Mouse (Mus musculus): ENCODE results near the gene Cog5.
A peak's percentile ranks its signal among the peaks of the same experiment; 100 is the strongest.
"Not testable (repeated sequence)": the region's sequence is repeated elsewhere in the genome, so short reads cannot be mapped to it uniquely, and the experiment has no call there.

The Cog5 gene

DNA sequence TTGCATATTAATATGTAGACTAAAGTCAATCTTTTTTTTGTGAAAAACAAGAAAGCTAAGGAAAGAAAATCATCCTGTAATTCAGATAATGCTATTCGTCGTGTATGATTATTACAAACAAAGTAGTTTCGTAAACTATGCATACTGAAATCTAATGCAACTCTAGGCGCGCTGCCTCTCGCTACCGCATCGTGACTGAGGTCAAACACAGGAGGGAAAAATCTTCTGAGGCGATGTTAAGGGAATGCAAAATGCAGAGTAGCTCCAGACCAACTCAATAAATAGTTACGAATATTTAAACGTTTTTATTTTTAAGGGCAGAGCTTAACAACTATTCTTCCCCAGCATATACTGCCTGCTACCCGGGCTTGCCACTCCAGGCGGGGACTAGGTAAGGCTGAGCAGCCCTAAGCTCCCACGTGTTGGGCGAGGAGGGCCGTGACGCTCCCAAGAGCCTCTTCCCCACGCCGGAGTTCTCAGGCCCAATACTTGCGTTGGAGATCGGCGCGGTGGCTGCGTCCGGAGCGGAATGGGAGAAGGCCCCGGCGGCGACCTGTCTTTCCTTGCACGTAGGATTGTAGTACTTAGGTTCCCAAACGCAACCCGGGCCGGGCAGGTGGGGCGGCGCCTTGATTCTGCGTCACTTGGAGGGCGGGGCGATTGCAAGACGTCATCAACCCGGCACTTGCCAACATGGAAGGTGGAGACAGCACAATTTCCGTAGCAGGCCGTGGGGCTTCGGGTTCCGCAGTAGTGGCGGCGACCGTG lies at the start of gene Cog5, which contains the start of gene Dus4l:
Gene Cog5 (plus strand): TSS at position 673 of the 768 bp plus-strand sequence.
Gene Dus4l (minus strand): TSS at position 630 of the 768 bp plus-strand sequence.
- DNase-seq: peak; percentile 97

DNA sequence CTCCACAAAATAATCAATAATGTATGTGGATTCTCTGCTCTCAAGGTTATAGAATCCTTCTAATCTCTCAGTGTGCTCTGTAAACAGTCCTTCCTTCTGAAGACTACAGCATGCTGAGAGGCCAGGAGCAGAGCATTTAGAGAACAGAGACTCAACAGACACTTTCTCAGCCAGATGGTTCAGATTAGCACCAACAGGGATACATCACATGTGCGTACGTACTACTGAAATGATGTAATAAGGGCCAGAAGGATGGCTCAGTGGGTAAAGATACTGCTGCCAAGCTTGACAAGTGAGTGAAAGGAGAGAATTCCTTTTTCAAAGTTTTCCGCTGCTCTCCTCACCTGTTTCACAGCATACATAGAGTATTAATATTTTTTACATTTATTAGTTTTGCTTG lies 49.8 kb upstream of the Cog5 start:
- DNase-seq: no peak

DNA sequence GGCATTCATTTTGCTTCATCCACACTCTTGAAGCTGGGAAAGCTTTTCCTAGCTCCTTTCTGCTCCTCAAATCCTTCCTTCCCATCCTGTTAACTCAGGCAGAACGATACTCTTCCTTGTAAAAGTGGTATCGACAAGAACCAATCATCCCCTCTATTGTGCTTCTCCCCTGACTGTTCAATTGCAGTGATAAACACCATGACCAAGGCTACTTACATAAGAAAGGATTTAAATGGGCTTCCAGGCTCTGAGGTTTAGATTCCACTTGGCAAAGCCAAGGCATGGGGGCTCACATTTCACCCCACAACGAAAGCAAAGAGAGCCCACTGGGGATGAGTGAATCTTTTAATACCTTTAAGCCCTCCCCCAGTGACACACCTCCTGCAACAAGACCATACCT lies 46.5 kb upstream of the Cog5 start:
- no peak for DNase-seq

DNA sequence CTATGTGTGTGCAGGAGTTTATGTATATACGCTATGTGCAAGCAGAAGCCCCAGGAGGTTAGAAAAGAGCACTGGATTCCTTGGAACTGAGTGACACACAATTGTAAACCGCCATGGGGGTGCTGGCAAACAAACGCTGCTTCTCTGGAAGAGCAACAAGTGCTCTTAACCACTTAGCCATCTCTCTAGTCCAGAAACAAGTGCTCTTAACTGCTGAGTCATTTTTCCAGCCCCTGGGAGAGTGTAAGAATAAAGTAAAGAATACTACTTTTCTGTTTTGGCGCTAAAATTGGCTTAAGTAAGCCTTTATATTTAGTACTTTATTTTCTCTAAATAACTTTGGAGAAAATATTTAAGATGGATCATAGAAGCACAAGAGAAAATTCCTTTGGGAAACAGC lies 41.3 kb upstream of the Cog5 start:
- no peak for DNase-seq

DNA sequence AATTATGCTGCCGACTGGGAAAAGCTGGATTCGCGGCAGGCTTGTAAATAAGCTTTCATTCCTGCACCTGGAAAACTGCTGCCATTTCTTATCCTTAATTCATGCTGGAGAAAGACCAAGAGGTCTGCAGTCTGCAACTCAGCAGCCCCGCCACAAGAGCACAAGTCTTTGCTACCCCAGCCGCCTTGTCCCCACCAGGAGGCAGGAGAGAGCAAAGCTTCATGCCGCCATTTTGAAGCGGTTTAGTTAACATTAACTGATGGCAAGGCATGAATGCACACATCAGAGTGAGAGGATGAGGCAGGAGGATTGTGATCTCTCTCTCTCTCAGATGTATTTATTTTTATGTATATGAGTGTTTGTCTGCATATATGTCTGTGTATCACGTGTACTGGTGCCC lies 34.6 kb upstream of the Cog5 start:
- no peak for DNase-seq

DNA sequence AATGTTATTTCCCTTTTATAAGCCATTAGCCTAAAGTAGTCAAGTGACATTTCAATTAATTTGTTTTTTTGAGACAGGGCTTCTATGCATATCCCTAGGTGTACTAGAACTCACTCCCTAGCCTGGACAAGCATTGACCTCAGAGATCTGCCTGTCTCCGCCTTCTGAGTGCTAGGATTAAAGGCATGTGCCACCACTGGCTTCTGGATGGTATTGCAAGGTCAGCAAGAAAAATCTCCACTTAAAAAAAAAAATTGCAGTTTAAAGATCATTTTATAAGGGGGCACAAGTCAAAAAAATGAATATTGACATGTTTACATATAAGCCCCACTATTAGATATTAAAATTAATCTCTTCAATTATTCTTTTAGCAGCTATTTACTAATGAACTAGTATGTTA lies 29.7 kb upstream of the Cog5 start:
- DNase-seq: no peak

DNA sequence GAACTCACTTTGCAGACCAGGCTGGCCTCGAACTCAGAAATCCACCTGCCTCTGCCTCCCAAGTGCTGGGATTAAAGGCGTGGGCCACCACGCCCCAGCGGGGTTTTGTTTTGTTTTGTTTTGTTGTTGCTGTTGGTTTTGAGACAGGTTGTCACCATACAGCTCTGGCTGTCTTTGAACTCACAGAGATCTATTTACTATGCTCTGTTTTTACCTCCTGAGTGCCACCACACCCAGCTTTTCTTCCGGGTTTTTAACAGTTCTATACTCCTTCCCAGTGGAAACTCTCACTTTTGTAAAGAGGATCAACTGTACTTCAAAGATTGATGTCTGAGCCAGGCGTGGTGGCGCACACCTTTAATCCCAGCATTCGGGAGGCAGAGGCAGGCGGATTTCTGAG lies 26.3 kb upstream of the Cog5 start:
- not testable (repeated sequence) for DNase-seq

DNA sequence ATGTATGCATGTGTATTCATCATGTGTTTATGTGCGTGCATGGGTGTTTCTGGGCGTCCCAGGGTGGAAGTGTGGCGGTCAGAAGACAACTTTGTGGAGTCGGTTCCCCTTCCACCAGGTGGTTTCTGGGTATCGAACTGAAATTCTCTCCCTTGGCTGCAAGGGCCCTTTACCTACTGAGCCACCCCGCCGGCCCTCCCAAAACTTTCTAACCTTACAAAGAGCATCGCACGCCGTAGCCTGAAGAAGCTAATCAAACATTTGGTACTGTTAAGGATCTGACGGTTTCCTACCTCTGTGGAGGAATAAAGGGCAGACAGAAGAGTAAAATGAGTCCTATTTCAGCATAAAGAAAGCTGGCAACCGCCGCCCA lies 20.7 kb upstream of the Cog5 start:
- DNase-seq: no peak

DNA sequence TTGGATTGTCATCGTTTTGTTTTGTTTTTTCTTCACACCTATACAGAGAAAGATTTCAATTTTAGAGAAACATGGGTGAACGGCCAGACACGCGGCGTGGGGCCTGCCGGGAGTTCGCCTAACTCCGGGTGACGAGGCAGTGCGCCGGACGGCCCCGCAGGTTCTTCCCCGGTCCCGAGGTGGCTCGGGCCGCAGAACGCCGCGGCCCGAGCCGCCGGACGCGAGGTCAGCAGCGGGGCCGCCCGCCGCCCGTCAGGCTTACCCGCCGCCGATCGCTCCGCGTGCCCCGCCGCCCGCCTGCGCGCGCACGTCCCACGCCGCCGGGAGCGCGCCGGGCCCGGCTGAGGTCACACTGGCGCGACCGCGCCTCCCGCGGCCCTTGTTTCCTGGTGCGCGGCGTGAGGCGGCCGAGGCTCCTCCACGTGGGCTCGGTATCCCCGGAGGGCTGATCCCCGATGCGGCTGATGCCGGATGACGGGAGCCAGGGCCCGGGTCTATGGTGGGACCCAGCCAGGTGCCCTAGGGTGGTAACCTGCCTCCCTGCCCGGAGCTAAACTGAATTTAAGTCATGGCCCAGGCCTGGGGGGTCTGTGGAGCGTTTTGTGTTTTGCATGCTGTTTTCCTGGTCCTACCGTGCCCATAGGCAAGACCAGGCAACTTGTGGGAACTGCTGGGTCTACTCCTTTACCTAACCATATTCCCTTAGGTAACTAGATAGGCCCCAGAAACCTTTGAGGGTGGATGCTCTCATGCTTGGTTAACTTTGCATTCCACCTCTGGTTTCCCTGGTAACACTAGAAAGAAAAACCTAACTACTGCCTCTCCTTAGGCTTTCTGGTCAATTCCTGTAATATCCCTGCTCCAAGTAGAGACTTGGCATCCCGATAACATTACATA lies 20.1 kb upstream of the Cog5 start, which contains the start of gene Bcap29:
Gene Bcap29 (minus strand): TSS at position 316 of the 897 bp plus-strand sequence.
- DNase-seq: peak; percentile 67

DNA sequence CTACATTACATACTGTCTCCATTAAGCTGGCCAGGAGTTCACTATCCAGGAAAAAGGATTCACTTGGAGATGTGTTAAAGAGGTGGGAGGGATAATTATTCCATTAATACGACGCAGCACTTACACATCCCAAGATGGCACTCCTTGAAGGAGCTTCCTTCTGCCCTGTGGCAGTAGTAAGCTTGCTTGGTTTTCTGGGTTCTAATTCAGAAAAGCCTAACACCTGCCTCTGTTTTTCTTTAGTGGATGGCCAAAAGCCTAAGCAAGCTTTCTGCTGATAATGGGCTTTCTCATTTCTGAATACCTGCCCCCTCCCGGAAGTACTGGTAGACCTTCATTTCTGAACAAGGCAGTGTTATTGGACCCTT lies 19.4 kb upstream of the Cog5 start:
- DNase-seq: no peak

DNA sequence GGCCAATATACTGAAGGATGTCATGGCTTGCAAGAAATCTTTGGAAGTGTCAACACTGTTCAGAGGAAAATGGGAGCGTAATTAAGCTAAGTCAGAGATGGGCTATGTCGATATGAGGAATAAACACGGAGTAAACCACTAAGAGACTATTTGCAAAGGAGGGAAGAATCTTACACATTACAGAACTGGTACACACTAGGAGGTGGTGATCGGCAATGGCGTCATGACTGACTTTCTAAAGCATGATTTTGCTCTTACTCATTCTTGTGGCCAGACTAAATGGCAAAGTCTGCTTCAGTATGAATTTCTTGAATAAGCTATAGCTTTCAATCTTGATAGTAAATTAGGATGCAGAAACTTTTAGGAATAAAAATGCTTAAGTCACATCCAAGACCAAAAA lies 1.1 kb upstream of the Cog5 start:
- no peak for DNase-seq

DNA sequence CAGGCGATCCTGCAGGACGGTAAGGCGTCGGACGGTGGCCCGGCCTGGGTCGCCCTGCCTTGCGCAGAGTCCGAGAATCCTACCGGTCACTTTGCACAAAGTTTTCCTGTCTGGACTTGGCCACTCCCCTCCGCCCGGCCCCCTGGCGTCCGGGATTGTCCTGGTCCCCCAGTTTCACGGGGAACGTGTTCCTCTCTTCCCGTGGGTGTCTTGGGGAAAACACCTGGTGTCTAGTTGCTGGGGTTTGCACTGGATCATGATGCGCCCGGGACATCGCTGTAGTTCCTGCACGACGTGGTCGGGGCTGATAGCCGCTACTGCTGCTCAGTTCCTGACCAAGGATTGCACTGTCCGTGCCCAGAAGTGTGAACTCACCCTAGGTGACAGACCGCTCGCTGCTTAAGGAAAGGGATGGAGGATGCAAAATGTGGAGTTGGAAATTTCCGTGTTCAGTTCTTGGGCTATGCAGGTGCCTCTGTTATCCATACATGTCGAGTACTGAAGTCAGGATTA lies 352 bp downstream of the Cog5 start:
- no peak for DNase-seq

DNA sequence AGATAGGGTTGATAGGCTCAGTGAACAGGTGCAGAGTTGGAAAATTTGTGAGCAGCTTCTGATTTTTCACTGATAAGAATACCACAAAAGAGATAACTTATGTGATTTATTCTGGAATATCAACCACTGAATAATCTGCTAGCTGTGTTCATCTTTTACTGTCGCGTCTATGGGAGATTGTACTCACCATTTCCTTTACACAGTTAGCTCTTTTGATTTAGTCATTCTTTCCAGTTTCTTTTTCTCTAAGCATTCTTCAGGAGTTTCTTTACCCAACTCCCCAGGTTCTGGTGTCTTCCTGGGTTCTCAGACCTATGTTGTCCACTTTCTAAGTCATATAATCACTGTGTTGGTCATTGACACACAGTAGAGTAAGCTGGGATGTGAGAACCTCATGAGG lies 2.2 kb downstream of the Cog5 start:
- no peak for DNase-seq

DNA sequence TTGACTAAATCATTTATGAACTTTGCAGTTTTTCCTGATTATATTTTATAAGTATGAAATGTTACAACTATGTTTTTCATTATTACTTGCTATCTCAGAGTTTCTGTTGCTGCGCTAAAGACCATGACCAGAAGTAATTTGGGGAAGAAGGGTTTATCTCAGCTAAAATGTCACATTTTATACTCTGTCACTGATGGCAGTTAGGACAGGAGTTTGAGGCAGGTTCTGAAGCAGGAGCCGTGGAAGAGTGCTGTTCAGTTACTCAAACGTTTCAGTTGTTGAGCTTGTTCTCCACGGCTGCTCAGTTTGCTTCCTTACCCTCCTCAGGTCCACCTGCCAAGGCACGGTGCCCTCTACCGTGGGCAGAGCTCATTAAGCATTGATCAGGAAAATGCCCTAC lies 11.3 kb downstream of the Cog5 start:
- no peak for DNase-seq

DNA sequence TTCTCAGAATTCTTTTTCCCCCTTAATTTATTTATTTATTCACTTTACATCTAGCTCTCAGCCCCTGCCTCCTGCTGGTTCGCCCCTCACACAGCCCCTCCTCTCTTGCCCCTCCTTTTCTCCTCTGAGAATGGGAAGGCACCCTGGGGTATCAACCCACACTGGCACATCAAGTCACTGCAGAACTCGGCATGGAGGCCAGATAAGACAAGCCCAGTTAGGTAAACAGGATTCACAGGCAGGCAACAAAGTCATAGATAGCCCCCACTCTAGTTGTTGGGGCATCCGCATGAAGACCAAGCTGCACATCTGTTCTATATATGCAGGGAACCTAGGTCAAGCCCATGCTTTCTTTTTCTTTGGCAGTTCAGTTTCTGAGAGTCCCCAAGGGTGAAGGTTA lies 12.5 kb downstream of the Cog5 start:
- DNase-seq: no peak

DNA sequence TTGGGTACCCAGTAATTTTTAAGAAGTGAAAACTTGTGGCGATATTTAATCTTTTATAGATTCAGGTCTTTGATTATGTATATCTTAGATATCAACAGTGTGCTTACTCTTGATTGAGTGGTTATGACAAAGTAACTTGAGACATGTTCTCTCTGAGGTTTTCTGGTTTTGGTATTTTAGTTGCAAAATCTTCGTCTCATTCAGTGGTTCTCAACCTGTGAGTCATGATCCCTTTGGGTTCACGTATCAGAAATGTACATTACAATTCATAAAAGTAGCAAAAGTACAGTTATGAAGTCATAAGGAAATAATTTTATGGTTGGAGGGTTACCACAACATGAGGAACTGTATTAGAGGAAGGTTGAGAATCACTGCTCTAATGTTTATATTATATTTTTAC lies 32.0 kb downstream of the Cog5 start:
- DNase-seq: no peak

DNA sequence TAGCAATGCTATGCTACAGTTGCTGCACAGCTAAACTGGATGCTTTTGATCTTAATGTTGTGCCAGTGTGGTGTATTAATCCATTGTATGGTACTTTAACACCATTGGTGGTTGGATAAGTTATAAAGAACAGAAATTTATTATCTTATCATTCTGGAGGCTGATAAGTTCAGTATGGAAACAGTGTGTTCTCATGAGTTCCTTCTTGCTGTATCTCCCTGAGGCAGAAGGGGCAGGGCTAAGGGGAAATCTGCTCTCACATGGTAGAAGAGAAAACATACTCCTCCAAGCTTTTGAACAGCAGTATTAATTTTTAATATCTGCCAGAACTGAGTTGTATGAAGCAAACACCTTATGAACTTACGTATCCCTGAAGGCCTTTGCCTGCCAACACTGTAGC lies 38.6 kb downstream of the Cog5 start:
- no peak for DNase-seq

DNA sequence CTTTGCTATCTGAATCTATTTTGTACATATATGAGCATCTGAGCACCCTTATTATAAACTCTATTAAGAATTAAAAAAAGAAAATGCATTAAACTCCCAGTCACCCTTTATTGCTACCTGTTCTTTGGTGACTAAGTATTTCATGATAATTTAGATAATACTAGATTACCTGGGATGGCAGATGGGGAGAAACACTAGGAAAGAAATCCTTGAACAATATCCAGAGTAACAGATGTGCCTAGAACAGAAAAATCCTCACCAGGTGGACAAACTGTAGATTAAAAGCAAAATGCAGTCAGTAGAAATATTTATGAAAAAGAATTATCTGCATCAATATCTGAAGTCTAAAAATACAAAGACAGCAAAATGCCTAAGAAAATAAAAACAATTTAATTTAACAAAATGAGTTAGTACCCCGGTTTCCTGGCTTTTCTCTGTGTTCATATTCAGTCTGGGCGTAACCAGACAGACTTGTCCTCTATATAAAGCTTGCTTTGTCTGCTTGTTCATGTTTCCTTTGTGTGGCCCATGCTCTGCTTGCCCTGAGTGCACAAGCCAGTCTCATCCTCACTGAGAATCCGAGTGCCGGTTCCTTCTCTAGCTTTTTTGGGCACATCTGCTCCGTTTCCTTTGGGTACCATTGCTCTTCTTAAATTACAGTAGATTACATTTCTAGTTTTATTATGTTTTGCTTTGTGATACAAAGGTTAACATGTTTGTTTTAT lies 46.1 kb downstream of the Cog5 start:
- DNase-seq: no peak

DNA sequence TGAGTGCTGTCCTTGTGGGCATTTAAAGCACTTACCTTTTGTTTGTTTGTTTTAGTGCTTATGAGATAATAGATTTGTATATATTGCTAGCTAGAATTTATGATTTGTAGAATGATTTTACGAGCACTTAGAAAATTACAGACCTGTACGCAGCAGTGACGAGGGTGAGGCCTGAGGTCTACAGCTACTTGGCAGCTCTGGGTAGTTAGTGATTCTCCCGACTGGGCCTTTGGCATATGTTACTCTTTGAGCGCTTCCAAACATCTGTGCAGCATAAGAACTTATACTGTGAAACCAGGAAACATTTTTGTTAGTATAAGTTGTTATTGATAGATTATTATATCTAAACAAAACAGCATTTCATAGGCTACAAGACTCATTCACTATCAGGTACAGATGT lies 46.7 kb downstream of the Cog5 start:
- no peak for DNase-seq

DNA sequence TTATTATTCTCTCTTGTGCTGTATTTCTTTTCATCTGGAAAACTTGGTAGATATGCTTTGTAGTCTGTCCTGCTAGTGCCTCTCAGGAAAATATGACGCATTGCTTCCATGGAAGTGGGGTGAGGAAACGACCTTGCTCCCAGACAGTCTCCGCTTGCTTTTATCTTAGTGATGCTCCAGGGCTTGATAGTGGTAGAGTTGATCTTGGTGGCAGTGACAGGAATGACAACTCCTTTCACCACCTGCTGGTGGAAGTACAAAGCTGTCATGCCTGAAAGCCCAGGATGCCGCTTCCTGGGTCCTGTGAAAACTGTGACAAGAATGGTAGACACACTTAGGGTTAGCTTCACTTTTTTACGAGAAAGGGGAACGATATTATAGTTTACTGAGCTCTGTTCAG lies 49.2 kb downstream of the Cog5 start:
- DNase-seq: no peak

DNA sequence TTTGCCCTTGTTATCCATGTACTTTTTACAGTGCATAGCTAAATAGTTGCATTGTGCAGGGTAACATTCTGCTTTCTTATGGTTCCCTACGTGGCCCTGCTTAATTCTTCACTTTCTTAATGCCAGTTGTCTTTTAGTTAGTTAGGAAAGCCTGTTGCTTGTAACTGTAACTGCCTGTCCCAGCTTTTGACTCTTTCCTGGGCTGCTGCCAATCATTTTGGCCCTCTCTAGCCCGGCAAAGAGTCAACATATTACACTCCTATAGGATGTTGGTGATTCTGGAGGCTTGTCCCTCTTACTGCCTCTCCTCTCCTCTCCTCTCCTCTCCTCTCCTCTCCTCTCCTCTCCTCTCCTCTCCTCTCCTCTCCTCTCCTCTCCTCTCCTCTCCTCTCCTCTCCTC lies 51.5 kb downstream of the Cog5 start:
- DNase-seq: no peak

DNA sequence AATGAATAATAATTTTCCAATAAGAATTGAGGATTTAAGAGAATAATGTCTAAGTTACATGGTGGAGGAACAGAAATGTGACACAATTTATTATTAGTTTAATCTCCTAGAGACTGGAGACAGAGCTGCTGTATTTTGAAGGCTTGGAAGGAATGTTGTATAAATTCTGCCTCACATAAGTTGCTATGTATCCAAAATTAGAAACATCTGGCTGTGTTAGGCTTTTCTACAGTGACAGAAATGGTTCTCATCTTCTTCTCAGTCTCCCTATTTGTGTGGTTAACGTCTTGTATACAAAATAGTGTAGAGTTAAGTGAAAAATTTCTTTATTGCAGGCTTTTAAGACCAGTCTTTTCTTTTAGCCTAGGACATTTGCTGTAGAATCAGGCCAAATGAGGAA lies 52.9 kb downstream of the Cog5 start:
- DNase-seq: no peak

DNA sequence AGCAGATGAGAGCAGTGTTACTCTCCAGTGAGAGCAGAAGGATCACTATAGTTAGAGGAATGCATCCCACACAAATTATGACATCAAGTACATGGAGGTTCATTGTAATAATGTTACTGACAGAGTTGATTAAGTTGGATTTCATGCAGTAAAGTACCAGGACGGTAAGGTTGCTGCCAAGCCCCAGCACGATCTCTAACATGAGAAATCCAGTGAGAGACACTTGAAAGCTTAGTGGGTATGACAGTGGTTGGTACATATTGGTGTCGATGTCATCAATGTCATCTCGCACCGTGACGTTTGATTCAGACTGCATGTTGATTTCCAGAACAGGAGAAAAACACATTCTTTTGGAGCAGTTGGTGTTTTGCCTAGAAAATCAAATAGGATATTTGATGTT lies 55.0 kb downstream of the Cog5 start:
- DNase-seq: no peak

All from right cerebral cortex, postnatal 4 days (tissue).